Comparison of ENCODE assay signal across 10 mouse cellular contexts in the genomic region with DNA sequence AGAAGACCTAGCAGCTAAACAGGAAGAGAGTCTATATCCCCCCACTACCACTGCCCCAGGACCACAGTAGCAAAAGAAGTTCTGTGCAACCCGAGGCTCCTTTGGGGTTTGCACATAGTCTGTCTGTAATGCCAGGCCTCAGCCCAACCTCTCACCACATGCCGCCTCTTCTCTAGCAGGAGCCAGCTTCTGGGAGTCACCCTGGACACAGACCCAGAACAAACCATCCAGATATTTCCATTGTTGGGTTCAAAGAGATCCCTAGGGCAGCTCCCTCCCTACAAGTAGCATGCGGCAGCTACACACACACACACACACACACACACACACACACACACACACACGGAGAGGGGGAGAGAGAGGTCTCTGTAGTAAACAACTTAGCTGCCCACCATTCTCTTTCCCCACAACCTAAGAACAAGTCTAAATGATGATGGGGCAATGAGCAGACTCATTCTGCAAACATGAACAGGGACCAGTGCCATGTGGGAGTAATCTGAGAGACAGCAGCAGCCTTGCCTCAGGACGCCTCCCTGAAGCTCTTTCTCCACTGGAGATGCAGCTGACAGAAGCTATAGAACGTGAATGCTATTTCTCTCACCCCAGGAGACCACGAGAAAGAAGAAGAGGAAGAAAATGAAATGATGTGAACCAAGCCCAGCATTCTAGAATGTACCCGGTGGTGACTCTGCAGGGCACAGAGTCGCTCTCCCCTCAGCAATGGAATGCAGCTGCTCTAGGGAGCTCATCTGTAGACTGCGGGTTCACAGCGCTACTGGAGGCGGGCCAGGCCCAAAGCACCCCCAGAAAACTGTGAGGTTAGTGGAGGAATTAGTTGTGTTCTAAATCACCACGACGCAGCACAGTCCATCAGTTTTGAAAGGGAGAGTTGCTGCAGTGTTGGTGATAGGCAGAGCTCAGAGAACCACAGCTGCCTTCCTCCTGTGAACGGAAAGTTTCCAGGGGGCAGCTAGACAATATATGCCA. TPM values are rescaled to one million over a fixed set of nuclear protein-coding genes. Genes with fewer than 3 reads are reported as not detected.
DNase-seq lines count a peak whose midpoint lies in the region; ATAC-seq and TF ChIP-seq lines count a peak whose summit lies in the region.
"Had no signal": no experiment of that assay in that cellular context is flagged by ENCODE, and none has a peak within 500 bp of the region (broad histone marks: within the 10 kb centered on the region; RNA-seq: fewer than 3 reads in every experiment).

No protein-coding gene starts in this region.

- H3K4me2 ChIP-seq in kidney, postnatal 0 days (ENCODE audit: low read length): no peak overlapping the region
- no peak overlapping the region for H3K4me2 ChIP-seq in hindbrain, embryonic 12.5 days (replicated peaks)
- peak overlapping the region; percentile 47 for H3K4me2 ChIP-seq in myocyte (ENCODE audit: low read depth)

- H3K9ac ChIP-seq in kidney, postnatal 0 days (ENCODE audit: low read depth, low read length): no peak overlapping the region
- H3K9ac ChIP-seq in hindbrain, embryonic 12.5 days: no peak overlapping the region
- H3K9ac ChIP-seq: liver, embryonic 14.5 days had no signal

- H3K79me2 ChIP-seq in myocyte (ENCODE audit: control insufficient read depth, insufficient read depth): no peaks in the 10 kb centered on the region

- H3K4me3 ChIP-seq in kidney, postnatal 0 days (replicated peaks; ENCODE audit: low read depth, low read length): no peak overlapping the region
- H3K4me3 ChIP-seq in hindbrain, embryonic 12.5 days: no peak overlapping the region
- no peak overlapping the region for H3K4me3 ChIP-seq in myocyte

- 0 out of 2 replicates have a peak, but pooled peaks cover 7% of the 10 kb centered on the region for H3K4me1 ChIP-seq in kidney, postnatal 0 days (replicated peaks; ENCODE audit: insufficient read depth, low read length)
- peaks cover 20% of the 10 kb centered on the region for H3K4me1 ChIP-seq in hindbrain, embryonic 12.5 days

- no peaks in the 10 kb centered on the region for H3K27me3 ChIP-seq in kidney, postnatal 0 days (ENCODE audit: insufficient read depth, low read length)
- no peaks in the 10 kb centered on the region for H3K27me3 ChIP-seq in hindbrain, embryonic 12.5 days
- H3K27me3 ChIP-seq in myocyte (ENCODE audit: control insufficient read depth, insufficient read depth, insufficient read length): no peaks in the 10 kb centered on the region

- H3ac ChIP-seq in myocyte (ENCODE audit: control insufficient read depth, insufficient read length): no peak overlapping the region

- no peak for TF ChIP-seq CTCF in kidney, postnatal 0 days (IDR thresholded peaks at IDR 0.05; ENCODE audit: low read depth)

- H3K9me3 ChIP-seq in kidney, postnatal 0 days (replicated peaks; ENCODE audit: low read length): no peaks in the 10 kb centered on the region
- H3K9me3 ChIP-seq in hindbrain, embryonic 12.5 days (replicated peaks): no peaks in the 10 kb centered on the region

- DNase-seq in embryo, embryonic 10.5 days (ENCODE audit: low spot score): peak; percentile 14
- no peak for DNase-seq in embryo, embryonic 11 days
- peak; percentile 33 for DNase-seq in kidney, postnatal 0 days (ENCODE audit: low spot score)
- no peak for DNase-seq in kidney, adult 8-10 months
- no peak for DNase-seq in thymus, postnatal 14 days
- DNase-seq in natural killer cell, adult 2 months (ENCODE audit: low spot score in 2 of 2): no peak

- WGBS in kidney, postnatal 0 days: 51% methylated on average over 15 of the region's 15 CpGs
- 33% methylated on average over 14 of the region's 15 CpGs for WGBS in hindbrain, embryonic 12.5 days

- TF ChIP-seq POLR2A in myocyte (IDR thresholded peaks at IDR 0.05; ENCODE audit: insufficient read length, low read depth): no peak

- no peaks in the 10 kb centered on the region for H3K36me3 ChIP-seq in kidney, postnatal 0 days (ENCODE audit: insufficient read depth, low read length)
- no peaks in the 10 kb centered on the region for H3K36me3 ChIP-seq in hindbrain, embryonic 12.5 days
- no peaks in the 10 kb centered on the region for H3K36me3 ChIP-seq in myocyte (ENCODE audit: control insufficient read depth, insufficient read depth)

- H3K27ac ChIP-seq in kidney, postnatal 0 days: peak overlapping the region; percentile 81
- peak overlapping the region; percentile 30; the same call in 1 of the 2 replicates for H3K27ac ChIP-seq in hindbrain, embryonic 12.5 days
- H3K27ac ChIP-seq: liver, embryonic 14.5 days had no signal

- no peak for ATAC-seq in kidney, postnatal 0 days (replicated peaks; ENCODE audit: low FRiP score, low read depth)
- ATAC-seq in hindbrain, embryonic 12.5 days (ENCODE audit: low FRiP score): peak; percentile 38; the same call in 1 of the 2 replicates

TF ChIP-seq in myocyte, 11 proteins besides CTCF, POLR2A, EP300 and RAD21:
- TF ChIP-seq E2F4 (IDR thresholded peaks at IDR 0.05; ENCODE audit: insufficient read depth) (no peak), MYOD1 (IDR thresholded peaks at IDR 0.05; ENCODE audit: control insufficient read depth in 1 of 3, insufficient read length in 2 of 3, low read depth in 2 of 3) (peak in 2 of 3 experiments; percentile 3 to 16)

RNA-seq across cellular contexts. Expression of a gene that starts 20.7 kb away (rescaled TPM):
- polyA plus RNA-seq in kidney, postnatal 0 days (2015; fragmentation: Nextera tagmentation; extraction: Ambion mirVana): 48.5 and 51.2 TPM in 2 replicates
- 16.9 and 18.3 TPM in 2 replicates for polyA plus RNA-seq in hindbrain, embryonic 12.5 days (2016; fragmentation: Nextera tagmentation; extraction: Ambion mirVana)
- 15.3 TPM for polyA plus RNA-seq in myocyte (2012; fragmentation: generic; extraction: Trizol)

RNA-seq across cellular contexts. Expression of a gene that starts 22.1 kb away (rescaled TPM):
- not detected in 2 replicates for polyA plus RNA-seq in kidney, postnatal 0 days (2015; fragmentation: Nextera tagmentation; extraction: Ambion mirVana)
- polyA plus RNA-seq in hindbrain, embryonic 12.5 days (2016; fragmentation: Nextera tagmentation; extraction: Ambion mirVana): not detected in 2 replicates
- not detected for polyA plus RNA-seq in myocyte (2012; fragmentation: generic; extraction: Trizol)
- polyA plus RNA-seq: heart, postnatal 0 days; liver, embryonic 14.5 days had no signal

Comparison
In these comparisons a context has a peak if more than half of its experiments do, and no peak if none do; other contexts are left out.
1. DNase-seq: peak in embryo, embryonic 10.5 days (single experiment) and kidney, postnatal 0 days (single experiment); none in embryo, embryonic 11 days (single experiment), kidney, adult 8-10 months (0 of 2), thymus, postnatal 14 days (single experiment) and natural killer cell, adult 2 months (0 of 2).